Mouse (Mus musculus): ENCODE measurements at regions not wholly inside any gene's neighbourhood (a gene's known extent, or its start where the extent isn't known, plus 50 kb on each side); places are given as distances from the start of the nearest gene placed in this dataset.

DNA sequence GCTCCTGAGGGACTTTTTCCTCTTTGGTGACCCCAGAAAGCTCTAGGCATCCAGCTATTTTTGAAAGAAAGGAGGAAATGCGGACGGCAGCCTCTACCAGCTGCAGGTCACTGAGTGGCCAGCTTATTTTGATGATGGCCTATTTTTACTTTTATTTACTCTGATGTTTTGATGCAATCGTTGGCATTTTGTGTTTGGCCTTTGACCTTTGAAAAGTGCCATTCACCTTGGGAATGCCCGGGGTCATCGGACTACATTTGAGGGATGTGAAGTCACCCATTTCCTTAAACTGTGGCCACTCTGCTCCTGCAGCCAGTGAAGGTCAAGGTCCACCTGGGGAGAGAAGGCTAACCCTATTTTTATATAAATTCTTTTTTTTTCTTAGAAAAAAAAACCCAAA, 186.8 kb upstream of the Zfp618 start:
- Histone ChIP-seq H3K9ac (replicated peaks; ENCODE audit: low read length) (no peak overlapping the region), H3K27ac (ENCODE audit: low read length) (no peak overlapping the region), H3K9me3 (ENCODE audit: low read length) (no peaks in the 10 kb centered on the region), H3K4me3 (ENCODE audit: low read length) (no peak overlapping the region), H3K27me3 (ENCODE audit: insufficient read depth, low read length) (no peaks in the 10 kb centered on the region), H3K4me1 (ENCODE audit: insufficient read depth, low read length) (no peaks in the 10 kb centered on the region), H3K36me3 (ENCODE audit: insufficient read depth, low read length) (no peaks in the 10 kb centered on the region), H3K4me2 (replicated peaks; ENCODE audit: low read depth, low read length) (no peak overlapping the region)
- no peak for ATAC-seq (ENCODE audit: low FRiP score, low TSS enrichment)
- WGBS, result 76% methylated on average over 5 of the region's 5 CpGs

DNA sequence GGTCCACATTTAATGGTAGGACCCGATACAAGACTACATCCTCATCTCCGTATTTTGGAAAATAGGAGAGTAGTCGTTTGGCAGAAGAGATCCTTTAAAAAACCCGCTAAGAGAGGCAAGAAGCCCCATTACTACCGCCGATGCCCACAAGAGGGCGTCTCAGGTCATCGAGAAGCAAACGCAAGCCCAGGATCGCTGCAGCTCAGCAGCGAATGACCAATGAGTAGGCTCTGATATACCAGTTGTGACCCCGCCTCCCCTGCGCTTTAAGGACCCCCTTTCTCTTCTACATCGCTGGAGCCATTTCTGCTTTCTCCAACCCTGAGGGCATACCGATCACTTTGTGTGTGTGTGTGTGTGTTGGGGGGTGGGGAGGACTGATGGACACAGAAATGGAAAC, 185.0 kb upstream of the Zfp618 start:
- H3K36me3 ChIP-seq (ENCODE audit: insufficient read depth, low read length), result no peaks in the 10 kb centered on the region
- ATAC-seq (ENCODE audit: low FRiP score, low TSS enrichment), result peak; percentile 68
- peak overlapping the region; percentile 61 for H3K4me2 ChIP-seq (replicated peaks; ENCODE audit: low read depth, low read length)
- H3K27me3 ChIP-seq (ENCODE audit: insufficient read depth, low read length), result no peaks in the 10 kb centered on the region
- peak overlapping the region; percentile 46 for H3K4me3 ChIP-seq (ENCODE audit: low read length)
- no peak overlapping the region; the same call in 1 of the 2 replicates for H3K9ac ChIP-seq (replicated peaks; ENCODE audit: low read length)
- no peaks in the 10 kb centered on the region for H3K4me1 ChIP-seq (ENCODE audit: insufficient read depth, low read length)
- no peak overlapping the region for H3K27ac ChIP-seq (ENCODE audit: low read length)
- H3K9me3 ChIP-seq (ENCODE audit: low read length), result no peaks in the 10 kb centered on the region
- WGBS, result 2% methylated on average over 15 of the region's 15 CpGs

DNA sequence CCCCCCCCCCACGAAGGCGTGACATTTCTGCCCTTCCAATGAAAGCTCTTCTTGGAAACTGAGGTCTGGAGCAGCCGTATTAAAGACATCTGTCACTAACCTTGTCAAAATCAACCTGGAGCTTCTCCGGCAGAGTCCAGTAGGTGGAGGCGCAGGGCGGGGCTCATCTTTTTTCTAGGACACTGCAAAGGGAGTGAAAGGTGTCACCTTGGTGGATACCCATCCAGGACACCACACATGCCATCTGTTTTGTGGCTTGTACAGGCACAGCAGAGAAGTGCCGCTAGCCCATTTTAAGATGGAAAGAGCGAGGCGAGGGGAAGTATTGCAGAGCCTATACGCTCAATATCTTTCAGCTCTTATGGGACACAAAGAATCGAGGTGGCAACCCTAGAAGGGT, 184.5 kb upstream of the Zfp618 start:
- Histone ChIP-seq H3K4me1 (ENCODE audit: insufficient read depth, low read length) (no peaks in the 10 kb centered on the region), H3K4me2 (replicated peaks; ENCODE audit: low read depth, low read length) (peak overlapping the region; percentile 61), H3K36me3 (ENCODE audit: insufficient read depth, low read length) (no peaks in the 10 kb centered on the region), H3K9me3 (ENCODE audit: low read length) (no peaks in the 10 kb centered on the region), H3K27me3 (ENCODE audit: insufficient read depth, low read length) (no peaks in the 10 kb centered on the region), H3K4me3 (ENCODE audit: low read length) (peak overlapping the region; percentile 46), H3K27ac (ENCODE audit: low read length) (no peak overlapping the region), H3K9ac (replicated peaks; ENCODE audit: low read length) (no peak overlapping the region; the same call in 1 of the 2 replicates)
- 0 out of 2 replicates have a peak, but pooled peaks have one; percentile 6 for ATAC-seq (ENCODE audit: low FRiP score, low TSS enrichment)
- WGBS, result 50% methylated on average over 10 of the region's 11 CpGs

DNA sequence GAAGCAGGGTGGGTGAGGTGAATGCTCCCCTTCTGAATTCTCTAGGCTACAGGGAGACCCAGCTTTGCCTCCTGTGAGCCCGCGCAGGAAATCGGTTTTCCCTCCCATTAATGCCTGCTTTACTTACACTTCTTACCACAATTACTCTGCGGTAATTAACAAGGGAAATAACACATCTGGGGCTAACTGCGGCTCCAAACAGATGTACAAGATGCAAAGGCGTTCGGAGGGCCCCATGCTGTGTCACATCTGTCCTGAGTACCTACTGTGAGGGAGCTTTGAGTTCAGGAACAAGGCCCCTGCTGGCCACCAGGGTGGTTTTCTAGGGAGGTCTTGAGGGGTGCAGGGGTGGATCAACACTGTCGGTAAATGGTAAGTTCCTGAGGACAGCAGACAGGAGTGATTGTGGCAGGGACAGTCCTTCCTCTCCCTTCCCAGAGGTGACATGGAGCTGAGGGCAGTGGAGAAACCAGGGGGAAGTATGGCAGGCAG, 184.0 kb upstream of the Zfp618 start:
- 39% methylated on average over 8 of the region's 8 CpGs for WGBS
- ATAC-seq (ENCODE audit: low FRiP score, low TSS enrichment), result no peak
- Histone ChIP-seq H3K4me3 (ENCODE audit: low read length) (no peak overlapping the region), H3K36me3 (ENCODE audit: insufficient read depth, low read length) (no peaks in the 10 kb centered on the region), H3K9me3 (ENCODE audit: low read length) (no peaks in the 10 kb centered on the region), H3K27ac (ENCODE audit: low read length) (no peak overlapping the region), H3K27me3 (ENCODE audit: insufficient read depth, low read length) (no peaks in the 10 kb centered on the region), H3K9ac (replicated peaks; ENCODE audit: low read length) (no peak overlapping the region), H3K4me2 (replicated peaks; ENCODE audit: low read depth, low read length) (no peak overlapping the region), H3K4me1 (ENCODE audit: insufficient read depth, low read length) (no peaks in the 10 kb centered on the region)

DNA sequence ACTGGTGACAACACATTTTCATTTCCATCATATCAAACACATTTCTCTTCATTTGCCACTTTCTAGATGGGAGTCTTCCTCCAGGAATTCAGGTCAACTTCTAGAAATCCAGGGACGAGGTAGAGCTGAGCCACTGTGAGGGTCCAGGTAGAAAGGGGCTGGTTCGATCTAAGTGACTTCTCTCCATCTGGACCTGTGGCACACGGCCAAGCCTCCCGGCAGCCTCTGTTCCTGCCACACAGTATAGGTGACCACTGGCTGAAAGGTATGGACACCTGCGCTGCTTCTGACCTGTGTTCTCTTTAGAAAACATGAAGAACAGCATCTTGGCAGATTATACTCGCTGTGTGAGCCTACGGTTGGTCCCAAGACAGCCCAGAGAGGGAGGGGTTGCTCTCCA, 179.7 kb upstream of the Zfp618 start:
- no peak for ATAC-seq (ENCODE audit: low FRiP score, low TSS enrichment)
- H3K4me2 ChIP-seq (replicated peaks; ENCODE audit: low read depth, low read length), result no peak overlapping the region
- no peaks in the 10 kb centered on the region for H3K27me3 ChIP-seq (ENCODE audit: insufficient read depth, low read length)
- H3K9ac ChIP-seq (replicated peaks; ENCODE audit: low read length), result no peak overlapping the region
- WGBS, result 85% methylated on average over 7 of the region's 7 CpGs
- no peak overlapping the region for H3K27ac ChIP-seq (ENCODE audit: low read length)
- H3K36me3 ChIP-seq (ENCODE audit: insufficient read depth, low read length), result no peaks in the 10 kb centered on the region
- no peaks in the 10 kb centered on the region for H3K9me3 ChIP-seq (ENCODE audit: low read length)
- no peak overlapping the region for H3K4me3 ChIP-seq (ENCODE audit: low read length)
- no peaks in the 10 kb centered on the region; the same call in 1 of the 2 replicates for H3K4me1 ChIP-seq (ENCODE audit: insufficient read depth, low read length)

DNA sequence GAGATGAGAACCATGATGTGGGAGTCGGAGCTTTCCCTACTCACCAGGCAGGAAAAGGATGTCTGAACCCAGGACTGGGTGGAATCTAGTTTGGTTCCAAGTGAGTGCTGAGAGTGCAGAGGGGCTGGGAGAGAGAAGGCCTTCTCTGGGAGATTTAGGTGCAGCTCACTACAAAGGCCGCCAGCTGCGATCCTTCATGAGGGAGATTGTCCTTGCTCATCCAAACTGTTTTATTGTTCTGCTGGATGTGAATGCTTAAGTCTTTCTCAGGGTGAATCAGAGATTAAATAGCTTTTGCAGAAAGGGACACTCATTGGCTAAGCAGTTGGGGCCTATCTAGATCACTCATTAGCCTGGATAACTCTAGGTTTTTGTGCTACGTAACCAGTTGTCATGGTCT, 175.7 kb upstream of the Zfp618 start:
- Histone ChIP-seq H3K27me3 (ENCODE audit: insufficient read depth, low read length) (no peaks in the 10 kb centered on the region), H3K27ac (ENCODE audit: low read length) (no peak overlapping the region; the same call in 1 of the 2 replicates), H3K36me3 (ENCODE audit: insufficient read depth, low read length) (no peaks in the 10 kb centered on the region), H3K9me3 (ENCODE audit: low read length) (no peaks in the 10 kb centered on the region), H3K9ac (replicated peaks; ENCODE audit: low read length) (no peak overlapping the region; the same call in 1 of the 2 replicates), H3K4me1 (ENCODE audit: insufficient read depth, low read length) (no peaks in the 10 kb centered on the region; the same call in 1 of the 2 replicates), H3K4me2 (replicated peaks; ENCODE audit: low read depth, low read length) (0 out of 2 replicates have a peak overlapping the region, but pooled peaks have one; percentile 7), H3K4me3 (ENCODE audit: low read length) (no peak overlapping the region)
- peak; percentile 57; the same call in 1 of the 2 replicates for ATAC-seq (ENCODE audit: low FRiP score, low TSS enrichment)
- 56% methylated on average over 4 of the region's 4 CpGs for WGBS

DNA sequence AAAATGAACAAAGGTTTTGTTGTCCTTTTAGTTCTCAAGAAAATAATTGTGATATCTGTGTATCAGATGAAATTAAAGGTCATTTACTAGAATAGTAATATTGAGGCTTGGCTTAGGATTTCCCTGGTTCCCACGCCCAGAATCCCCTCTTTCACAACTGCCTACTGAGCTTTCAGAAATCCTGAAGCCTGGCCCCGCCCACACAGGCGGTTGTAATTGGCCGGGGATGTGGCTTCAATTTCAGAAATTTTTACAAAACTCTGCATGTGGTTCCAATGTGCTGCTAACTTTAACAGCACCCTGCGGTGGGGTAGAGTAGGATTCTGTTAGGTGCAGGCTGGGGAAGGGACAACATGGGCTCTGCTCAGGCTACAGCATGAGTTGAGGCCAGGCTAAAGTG, 171.8 kb upstream of the Zfp618 start:
- no peak overlapping the region for H3K4me3 ChIP-seq (ENCODE audit: low read length)
- no peak overlapping the region for H3K4me2 ChIP-seq (replicated peaks; ENCODE audit: low read depth, low read length)
- no peaks in the 10 kb centered on the region for H3K27me3 ChIP-seq (ENCODE audit: insufficient read depth, low read length)
- H3K9ac ChIP-seq (replicated peaks; ENCODE audit: low read length), result no peak overlapping the region
- 81% methylated on average over 5 of the region's 5 CpGs for WGBS
- H3K36me3 ChIP-seq (ENCODE audit: insufficient read depth, low read length), result no peaks in the 10 kb centered on the region
- ATAC-seq (ENCODE audit: low FRiP score, low TSS enrichment), result no peak
- no peak overlapping the region for H3K27ac ChIP-seq (ENCODE audit: low read length)
- H3K4me1 ChIP-seq (ENCODE audit: insufficient read depth, low read length), result peaks cover 15% of the 10 kb centered on the region
- H3K9me3 ChIP-seq (ENCODE audit: low read length), result no peaks in the 10 kb centered on the region

DNA sequence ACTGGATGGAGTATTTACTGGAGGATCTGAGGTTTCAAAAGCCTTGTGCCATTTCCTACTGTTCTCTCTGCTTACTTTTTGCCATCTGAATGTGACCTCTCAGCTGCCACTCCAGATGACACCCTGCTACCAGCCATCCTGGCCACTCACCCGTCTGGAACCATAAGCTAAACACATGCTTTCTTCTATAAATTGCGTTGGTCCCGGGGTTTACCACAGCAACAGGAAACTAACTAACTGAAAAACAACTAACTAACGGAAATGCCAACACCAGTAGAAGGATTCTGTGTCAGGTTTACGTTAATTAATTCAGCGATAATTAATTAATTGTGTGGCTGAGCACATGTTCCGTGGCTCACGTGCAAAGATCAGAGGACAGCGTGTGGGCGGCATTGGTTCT, 169.8 kb upstream of the Zfp618 start:
- no peak for ATAC-seq (ENCODE audit: low FRiP score, low TSS enrichment)
- 37% methylated on average over 10 of the region's 10 CpGs for WGBS
- H3K9ac ChIP-seq (replicated peaks; ENCODE audit: low read length), result no peak overlapping the region

DNA sequence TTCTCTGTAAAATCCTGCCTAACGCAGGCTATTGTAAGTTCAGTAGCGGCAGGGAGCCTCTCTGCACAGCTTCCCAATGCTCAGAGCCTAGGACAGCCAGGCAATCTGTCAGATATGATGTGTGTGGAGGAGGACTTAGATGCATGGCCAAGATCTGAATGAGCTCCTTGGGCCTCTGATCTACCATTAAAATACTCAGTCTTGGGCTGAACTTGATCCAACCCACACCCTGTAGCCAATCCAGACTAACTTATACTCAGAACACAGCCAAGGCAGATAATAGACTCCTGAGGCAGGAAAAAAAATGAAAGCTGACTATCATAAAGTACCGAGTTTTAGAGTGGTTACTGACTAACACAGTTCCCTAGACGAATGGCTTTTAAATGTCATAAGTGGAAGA, 165.4 kb upstream of the Zfp618 start:
- no peak overlapping the region for H3K4me2 ChIP-seq (replicated peaks; ENCODE audit: low read depth, low read length)
- no peaks in the 10 kb centered on the region for H3K9me3 ChIP-seq (ENCODE audit: low read length)
- H3K4me3 ChIP-seq (ENCODE audit: low read length), result no peak overlapping the region
- no peak for ATAC-seq (ENCODE audit: low FRiP score, low TSS enrichment)
- H3K36me3 ChIP-seq (ENCODE audit: insufficient read depth, low read length), result no peaks in the 10 kb centered on the region
- H3K4me1 ChIP-seq (ENCODE audit: insufficient read depth, low read length), result peaks cover 15% of the 10 kb centered on the region
- 74% methylated on average over 4 of the region's 4 CpGs for WGBS
- no peaks in the 10 kb centered on the region for H3K27me3 ChIP-seq (ENCODE audit: insufficient read depth, low read length)
- H3K27ac ChIP-seq (ENCODE audit: low read length), result no peak overlapping the region
- no peak overlapping the region for H3K9ac ChIP-seq (replicated peaks; ENCODE audit: low read length)

More for the DNA sequence above, 169.8 kb upstream of the Zfp618 start:
- no peaks in the 10 kb centered on the region for H3K36me3 ChIP-seq (ENCODE audit: insufficient read depth, low read length)
- no peak overlapping the region for H3K27ac ChIP-seq (ENCODE audit: low read length)
- H3K4me3 ChIP-seq (ENCODE audit: low read length), result no peak overlapping the region
- H3K27me3 ChIP-seq (ENCODE audit: insufficient read depth, low read length), result no peaks in the 10 kb centered on the region
- H3K4me2 ChIP-seq (replicated peaks; ENCODE audit: low read depth, low read length), result no peak overlapping the region
- H3K9me3 ChIP-seq (ENCODE audit: low read length), result no peaks in the 10 kb centered on the region
- peaks cover 15% of the 10 kb centered on the region for H3K4me1 ChIP-seq (ENCODE audit: insufficient read depth, low read length)

DNA sequence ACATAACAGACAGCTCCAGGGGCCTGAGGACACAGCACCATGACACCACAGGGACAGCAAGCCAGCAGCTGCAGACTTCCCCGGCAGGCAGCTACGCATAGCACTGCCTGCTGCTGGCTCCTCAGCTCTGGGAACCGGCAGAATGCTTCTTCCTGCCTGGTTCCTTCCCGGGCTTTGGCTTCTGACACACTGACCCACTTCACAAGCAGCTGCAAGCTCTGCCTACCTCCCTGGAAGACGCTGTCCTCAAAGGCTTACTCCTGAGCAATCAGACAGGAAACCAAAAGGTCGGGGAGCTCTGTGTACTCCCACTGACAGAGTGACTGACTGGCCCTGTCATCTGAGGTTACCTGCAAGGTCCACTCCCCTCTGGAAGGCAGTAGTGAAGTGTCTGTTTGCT, 159.5 kb upstream of the Zfp618 start:
- Histone ChIP-seq H3K4me1 (ENCODE audit: insufficient read depth, low read length) (peaks cover 10% of the 10 kb centered on the region; the same call in 1 of the 2 replicates), H3K27me3 (ENCODE audit: insufficient read depth, low read length) (no peaks in the 10 kb centered on the region), H3K27ac (ENCODE audit: low read length) (peak overlapping the region; percentile 16; the same call in 1 of the 2 replicates), H3K4me2 (replicated peaks; ENCODE audit: low read depth, low read length) (no peak overlapping the region), H3K9ac (replicated peaks; ENCODE audit: low read length) (no peak overlapping the region; the same call in 1 of the 2 replicates), H3K4me3 (ENCODE audit: low read length) (no peak overlapping the region), H3K36me3 (ENCODE audit: insufficient read depth, low read length) (no peaks in the 10 kb centered on the region), H3K9me3 (ENCODE audit: low read length) (no peaks in the 10 kb centered on the region)
- WGBS, result under 1% methylated on average over 6 of the region's 6 CpGs
- peak; percentile 57; the same call in 1 of the 2 replicates for ATAC-seq (ENCODE audit: low FRiP score, low TSS enrichment)

Data from kidney, embryonic 16.5 days (tissue).